Mouse (Mus musculus) lung, postnatal 0 days (tissue): ENCODE data around the gene Drd4. TPM values are rescaled to one million over a fixed set of nuclear protein-coding genes. Genes with fewer than 3 reads are reported as not detected.

Experiments
- ATAC-seq: fragments of 200-750 bp; cut with Nextera tagmentation; 2 replicates; pipeline ENCODE4 v1.8.0; 2017; ENCODE audit warnings: moderate library complexity
- DNase-seq: peaks from one replicate; pipeline ENCODE4 v3.0.0-alpha.2; 2016; ENCODE audit warnings: low spot score
- H3K27ac ChIP-seq: fragments of 300-500 bp; sonication (generic); 2 replicates; pipeline ENCODE4 v1.5.1; 2014; ENCODE audit warnings: antibody characterized with exemption, mild to moderate bottlenecking, low read length, mixed read lengths
- H3K27me3 ChIP-seq: fragments of 300-500 bp; sonication (generic); replicated peaks from 2 replicates; pipeline ENCODE4 v1.6.1; 2014; ENCODE audit warnings: low read length, mixed read lengths; ENCODE audit not compliant: insufficient read depth
- H3K36me3 ChIP-seq: fragments of 300-500 bp; sonication (generic); 2 replicates; pipeline ENCODE4 v1.6.1; 2014; ENCODE audit warnings: low read length, mixed read lengths; ENCODE audit not compliant: insufficient read depth
- H3K4me1 ChIP-seq: fragments of 300-500 bp; sonication (generic); 2 replicates; pipeline ENCODE4 v1.6.1; 2014; ENCODE audit warnings: antibody characterized with exemption, low read depth, low read length, mixed read lengths; ENCODE audit not compliant: insufficient read depth
- H3K4me2 ChIP-seq: fragments of 300-500 bp; sonication (generic); replicated peaks from 2 replicates; pipeline ENCODE4 v1.6.1; 2014; ENCODE audit warnings: low read depth, mild to moderate bottlenecking, low read length, moderate library complexity, mixed read lengths
- H3K4me3 ChIP-seq: fragments of 300-500 bp; sonication (generic); 2 replicates; pipeline ENCODE4 v1.5.1; 2014; ENCODE audit warnings: low read depth, low read length
- H3K9ac ChIP-seq: fragments of 300-500 bp; sonication (generic); replicated peaks from 2 replicates; pipeline ENCODE4 v1.6.1; 2014; ENCODE audit warnings: low read depth, mild to moderate bottlenecking
- H3K9me3 ChIP-seq: fragments of 300-500 bp; sonication (generic); 2 replicates; pipeline ENCODE4 v1.6.1; 2016; ENCODE audit warnings: low read length, mixed read lengths
- CTCF ChIP-seq: IDR thresholded peaks from 2 replicates; pipeline ENCODE4 v1.5.1; 2016; ENCODE audit warnings: antibody characterized with exemption, mild to moderate bottlenecking
- EP300 ChIP-seq: IDR thresholded peaks from 2 replicates; pipeline ENCODE4 v1.6.1; 2016; ENCODE audit warnings: antibody characterized with exemption, mild to moderate bottlenecking, control low read depth
- WGBS: fragments of 180-500 bp; shearing (Covaris S2); extraction: QIAGEN DNeasy Blood & Tissue Kit; methylation state at CpG from one replicate; pipeline ENCODE4 v1.1.7; 2014; 5-methylcytosine and 5-hydroxymethylcytosine counted together
- polyA plus RNA-seq: library from polyadenylated mRNA; unstranded; fragments of >200 nt; fragmentation: Nextera tagmentation; extraction: Ambion mirVana; gene quantifications from 2 replicates; pipeline ENCODE4 v1.2.1, GENCODE M21; 2015

Gene Drd4
- polyA plus RNA-seq, 1 experiment from 2014 or later, result 0.12 TPM

DNA sequence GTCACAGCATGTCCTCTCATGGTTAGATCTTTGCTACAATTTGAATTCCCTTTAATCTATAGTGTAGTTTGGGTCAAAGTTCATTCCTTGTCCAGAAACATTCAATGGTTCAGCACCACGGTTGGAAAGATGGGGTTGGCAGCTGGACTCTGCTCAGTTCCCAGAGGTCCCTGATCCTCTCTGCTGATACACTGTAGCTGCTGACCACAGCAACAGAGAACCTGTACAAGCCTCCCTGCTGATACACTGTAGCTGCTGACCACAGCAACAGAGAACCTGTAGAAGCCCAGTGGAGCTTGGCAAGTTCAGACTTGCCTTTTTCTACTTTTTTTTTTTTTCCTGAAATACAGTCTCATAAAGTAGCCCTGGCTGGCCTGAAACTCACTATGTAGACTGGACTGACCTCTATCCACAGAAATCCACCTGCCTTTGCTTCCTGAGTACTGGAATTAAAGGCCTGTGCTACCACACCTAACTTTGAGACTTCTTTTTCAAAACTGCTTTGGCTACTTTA is 25.9 kb downstream of the Drd4 start:
- no peaks in the 10 kb centered on the region for H3K9me3 ChIP-seq
- H3K4me2 ChIP-seq, result no peak overlapping the region
- no peak for ATAC-seq

DNA sequence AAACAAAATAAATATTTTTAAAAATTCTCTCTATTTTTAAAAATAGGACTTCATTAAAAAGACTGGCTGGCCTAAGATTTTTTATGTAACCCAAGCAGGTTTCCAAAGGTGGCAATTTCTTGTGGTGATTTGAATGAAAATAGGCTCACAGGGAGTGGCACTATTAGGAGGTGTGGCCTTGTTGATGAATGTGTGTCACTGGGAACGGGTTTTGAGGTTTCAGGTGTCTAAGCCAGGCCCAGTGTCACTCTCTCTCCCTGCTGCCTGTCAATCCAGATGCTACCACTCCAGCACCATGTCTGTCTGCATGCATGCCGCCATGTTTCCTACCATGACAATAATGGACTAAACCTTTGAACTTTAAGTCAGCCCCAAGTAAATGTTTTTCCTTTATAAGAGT is 27.6 kb downstream of the Drd4 start:
- H3K27me3 ChIP-seq, result no peaks in the 10 kb centered on the region
- TF ChIP-seq CTCF (no peak), EP300 (no peak)
- WGBS, result 78% methylated on average over 2 of the region's 2 CpGs

More for the DNA sequence above, 25.9 kb downstream of the Drd4 start:
- H3K9ac ChIP-seq, result no peak overlapping the region
- DNase-seq, result no peak
- no peaks in the 10 kb centered on the region for H3K27me3 ChIP-seq
- TF ChIP-seq CTCF (no peak), EP300 (no peak)
- WGBS, result 72% methylated on average over 1 of the region's 1 CpGs
- no peak overlapping the region for H3K4me3 ChIP-seq
- H3K4me1 ChIP-seq, result no peaks in the 10 kb centered on the region
- H3K36me3 ChIP-seq, result peaks cover 50% of the 10 kb centered on the region
- no peak overlapping the region for H3K27ac ChIP-seq

DNA sequence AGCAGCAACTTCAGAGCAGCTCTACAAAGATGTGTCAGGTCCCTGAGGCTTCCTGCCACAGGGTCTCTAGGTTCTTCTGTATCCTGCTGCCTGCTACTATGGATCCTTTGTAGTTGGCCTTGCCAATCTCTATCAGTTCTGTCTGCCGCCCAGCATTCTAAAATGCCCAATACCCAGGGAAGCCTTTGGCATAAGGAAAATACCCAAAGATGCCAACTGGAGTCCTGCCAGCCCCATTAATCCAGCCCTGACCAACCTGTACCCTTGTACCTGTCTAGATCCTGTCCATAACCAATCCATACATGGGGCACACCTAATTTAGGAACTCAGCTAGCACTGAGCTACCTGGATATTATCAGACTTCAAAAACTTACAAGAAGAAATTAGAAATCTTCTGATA is 32.9 kb downstream of the Drd4 start:
- 94% methylated on average over 1 of the region's 1 CpGs for WGBS
- H3K9ac ChIP-seq, result no peak overlapping the region

More for the DNA sequence above, 27.6 kb downstream of the Drd4 start:
- Histone ChIP-seq H3K9me3 (no peaks in the 10 kb centered on the region), H3K36me3 (peaks cover 37% of the 10 kb centered on the region), H3K9ac (no peak overlapping the region), H3K4me3 (no peak overlapping the region), H3K27ac (no peak overlapping the region), H3K4me2 (no peak overlapping the region), H3K4me1 (no peaks in the 10 kb centered on the region)
- no peak for DNase-seq
- no peak for ATAC-seq

DNA sequence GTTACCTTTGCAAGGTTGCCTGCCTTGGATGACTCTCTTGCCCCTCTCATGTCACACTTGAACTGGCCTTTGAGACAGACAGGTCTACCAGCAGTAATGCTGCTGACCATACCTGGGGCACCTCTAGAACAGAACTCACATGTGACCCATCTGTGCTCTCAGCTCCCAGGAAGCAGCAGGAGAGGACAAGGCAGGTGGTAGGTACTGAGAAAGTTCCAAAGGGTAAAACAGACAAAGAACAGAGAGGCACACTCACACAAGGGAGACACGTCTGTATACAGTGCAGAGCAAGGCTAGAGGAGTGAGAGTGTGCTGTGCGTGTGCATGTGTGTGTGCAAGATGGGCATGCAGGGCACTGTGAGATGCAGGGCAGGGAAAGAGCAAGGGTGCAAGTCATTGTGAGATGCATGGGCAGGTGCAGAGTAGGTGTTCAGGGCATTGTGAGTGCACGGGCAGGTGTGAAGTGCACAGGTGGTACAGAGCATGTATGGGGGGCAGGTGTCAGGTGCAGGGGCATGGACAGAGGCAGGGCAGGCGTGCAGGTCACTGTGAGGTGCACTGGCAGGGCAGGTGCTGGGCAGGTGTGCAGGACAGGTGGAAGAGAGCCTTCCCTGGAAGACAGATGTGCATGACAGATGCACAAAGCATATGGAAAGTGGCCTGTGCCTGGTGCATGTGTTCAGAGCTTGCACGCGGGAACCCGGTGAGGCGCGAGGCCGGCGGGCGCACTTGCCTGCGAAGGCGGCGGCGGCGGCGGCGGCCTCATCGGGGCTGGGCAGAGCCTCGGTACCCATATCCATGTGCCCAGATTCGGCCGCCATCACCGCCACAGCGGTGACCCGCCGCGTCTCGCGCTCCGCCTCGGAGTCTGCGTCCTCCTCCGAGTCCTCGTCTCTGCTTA is 35.0 kb downstream of the Drd4 start:
- H3K4me1 ChIP-seq, result peaks cover 17% of the 10 kb centered on the region; the same call in 1 of the 2 replicates
- peak overlapping the region; percentile 99 for H3K27ac ChIP-seq
- TF ChIP-seq CTCF, result no peak
- TF ChIP-seq EP300, result no peak
- H3K36me3 ChIP-seq, result peaks cover 9% of the 10 kb centered on the region
- H3K4me3 ChIP-seq, result peak overlapping the region; percentile 52
- DNase-seq, result no peak
- peak; percentile 11 for ATAC-seq
- no peaks in the 10 kb centered on the region for H3K9me3 ChIP-seq
- WGBS, result 4% methylated on average over 29 of the region's 35 CpGs
- H3K4me2 ChIP-seq, result peak overlapping the region; percentile 89
- H3K27me3 ChIP-seq, result no peaks in the 10 kb centered on the region
- H3K9ac ChIP-seq, result peak overlapping the region; percentile 83

More for the DNA sequence above, 32.9 kb downstream of the Drd4 start:
- peaks cover 17% of the 10 kb centered on the region; the same call in 1 of the 2 replicates for H3K4me1 ChIP-seq
- TF ChIP-seq EP300 (no peak), CTCF (no peak)
- no peaks in the 10 kb centered on the region for H3K9me3 ChIP-seq
- no peaks in the 10 kb centered on the region for H3K27me3 ChIP-seq
- H3K27ac ChIP-seq, result no peak overlapping the region
- no peak overlapping the region for H3K4me2 ChIP-seq
- H3K4me3 ChIP-seq, result no peak overlapping the region
- DNase-seq (no peak), ATAC-seq (no peak)
- peaks cover 11% of the 10 kb centered on the region for H3K36me3 ChIP-seq

DNA sequence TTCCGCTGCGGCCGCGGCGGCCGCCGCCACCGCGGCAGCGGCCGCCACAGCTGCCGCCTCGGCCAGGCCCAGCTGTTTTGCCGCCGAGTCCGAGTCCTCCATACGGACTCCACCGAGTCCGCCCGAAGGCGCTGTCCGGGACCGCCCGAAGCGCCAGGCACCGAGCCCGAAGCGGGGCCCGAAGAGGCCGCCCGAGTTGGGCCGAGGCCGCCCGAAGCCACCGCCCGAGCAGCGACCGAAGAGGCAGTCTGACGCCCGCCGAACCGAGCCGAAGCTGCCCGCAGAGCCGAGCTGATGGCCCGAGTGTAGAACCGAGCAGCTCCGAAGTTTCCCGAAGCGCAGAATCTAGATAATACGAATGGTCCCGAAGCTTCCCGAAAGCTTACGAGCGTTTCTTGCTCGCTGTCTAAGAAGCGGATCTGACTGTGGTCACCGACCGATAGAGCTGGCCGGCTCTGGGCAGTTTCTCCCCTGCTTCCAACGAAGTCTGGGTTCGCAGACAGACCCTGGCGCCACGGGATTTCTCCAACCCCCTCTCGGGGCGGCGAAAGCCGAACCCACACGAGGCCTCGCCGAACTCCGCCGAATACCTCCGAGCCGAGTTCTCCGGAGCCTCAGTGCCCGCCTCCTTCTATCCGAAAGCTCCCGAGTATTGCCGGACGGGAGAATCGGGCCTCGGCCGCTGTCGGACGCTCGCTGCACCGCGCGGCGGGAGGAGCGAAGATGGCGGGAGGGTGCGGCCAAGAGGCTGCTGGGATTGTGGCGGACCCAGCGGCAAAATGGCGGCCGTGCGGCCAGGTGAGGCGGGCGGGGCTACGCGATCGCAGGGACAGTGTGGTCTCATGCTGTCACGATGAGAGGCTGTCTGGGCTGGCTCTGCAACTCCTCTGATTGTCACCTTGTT is 35.9 kb downstream of the Drd4 start, which contains the start of the genes Deaf1 and Tmem80:
Gene Deaf1 (minus strand): TSS at position 222 of the 904 bp plus-strand sequence.
Gene Tmem80 (plus strand): TSS at position 271 of the 904 bp plus-strand sequence.
- H3K9ac ChIP-seq, result peak within 1 kb of the TSS; percentile 83
- no peak for TF ChIP-seq CTCF
- TF ChIP-seq EP300, result no peak
- ATAC-seq, result peak; percentile 97
- H3K27ac ChIP-seq, result peak within 1 kb of the TSS; percentile 99
- WGBS, result under 1% methylated on average over 105 of the region's 105 CpGs
- H3K4me3 ChIP-seq, result peak within 1 kb of the TSS; percentile 52
- H3K27me3 ChIP-seq, result no peaks in the 10 kb centered on the region
- no peaks in the 10 kb centered on the region for H3K9me3 ChIP-seq
- peak within 1 kb of the TSS; percentile 89 for H3K4me2 ChIP-seq
- peak; percentile 99 for DNase-seq
- H3K4me1 ChIP-seq, result peaks cover 17% of the 10 kb centered on the region; the same call in 1 of the 2 replicates
- peaks cover under 1% of the 10 kb centered on the region for H3K36me3 ChIP-seq
